Mouse (Mus musculus) olfactory bulb, adult 2 months (tissue): Measurements from ENCODE around the gene Pcbp4.

Source experiments
- CTCF ChIP-seq: fragments of 200-500 bp; IDR thresholded peaks from 2 replicates; pipeline ENCODE4 v1.5.1; 2012; ENCODE audit warnings: low read depth, mild to moderate bottlenecking, low read length, moderate library complexity; ENCODE audit not compliant: insufficient read depth
- POLR2A ChIP-seq: fragments of 200-500 bp; IDR thresholded peaks from 2 replicates; pipeline ENCODE4 v1.6.1; 2012; ENCODE audit warnings: mild to moderate bottlenecking, low read depth, low read length, moderate library complexity; ENCODE audit not compliant: insufficient read depth

DNA sequence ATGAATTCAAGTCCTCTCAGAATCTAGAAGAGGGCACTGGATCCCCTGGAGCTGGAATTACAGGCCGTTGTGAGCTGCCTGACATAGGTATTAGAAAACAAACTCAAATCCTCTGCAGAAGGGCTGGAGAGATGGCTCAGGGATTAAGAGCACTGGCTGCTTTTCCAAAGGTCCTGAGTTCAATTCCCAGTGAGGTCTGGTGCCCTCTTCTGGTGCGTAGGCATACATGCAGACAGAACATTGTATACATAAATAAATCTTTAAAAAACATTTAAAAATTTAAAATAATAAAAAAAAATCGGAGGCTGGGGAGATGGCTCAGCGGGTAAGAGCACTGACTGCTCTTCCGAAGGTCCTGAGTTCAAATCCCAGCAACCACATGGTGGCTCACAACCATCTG is 10.4 kb upstream of the Pcbp4 start:
- TF ChIP-seq CTCF = no peak
- no peak for TF ChIP-seq POLR2A
